12 mouse cellular contexts compared by ENCODE assay signal in genomic region chr1:184782161-184782513, GRCm38 (mm10). TPM values are rescaled to one million over a fixed set of nuclear protein-coding genes. Genes with fewer than 3 reads are reported as not detected.
DNase-seq lines count a peak whose midpoint lies in the region; ATAC-seq and TF ChIP-seq lines count a peak whose summit lies in the region.
"Had no signal": no experiment of that assay in that cellular context is flagged by ENCODE, and none has a peak within 500 bp of the region (broad histone marks: within the 10 kb centered on the region; RNA-seq: fewer than 3 reads in every experiment).

No protein-coding gene starts in this region.

- intact Hi-C loops in gastrocnemius, adult 2 months (cut with DNase I), result no loop called here

- peak; percentile 33 for DNase-seq in gastrocnemius, adult 2 months
- no peak for DNase-seq in gastrocnemius, adult 8-10 months (ENCODE audit: low spot score in 2 of 2)
- peak; percentile 93 for DNase-seq in MN1 (ENCODE audit: low spot score)
- DNase-seq in intestine, embryonic 14.5 days (ENCODE audit: low spot score), result peak; percentile 74
- peak; percentile 83 for DNase-seq in lung, postnatal 10 days
- DNase-seq in right cerebral cortex, postnatal 25 days, result no peak
- DNase-seq: right cerebral cortex, postnatal 4 days had no signal

- peaks cover 38% of the 10 kb centered on the region for H3K4me1 ChIP-seq in intestine, embryonic 14.5 days (replicated peaks; ENCODE audit: control insufficient read depth, insufficient read depth, low read length)
- H3K4me1 ChIP-seq: midbrain, embryonic 15.5 days had no signal

- no peaks in the 10 kb centered on the region for H3K9me3 ChIP-seq in intestine, embryonic 14.5 days (ENCODE audit: control insufficient read depth, low read length)
- H3K9me3 ChIP-seq: midbrain, embryonic 15.5 days had no signal

- no peak for TF ChIP-seq CTCF in gastrocnemius, adult 2 months (IDR thresholded peaks at IDR 0.05)

- H3K4me3 ChIP-seq in gastrocnemius, adult 2 months, result no peak overlapping the region
- no peak overlapping the region for H3K4me3 ChIP-seq in intestine, embryonic 14.5 days (ENCODE audit: low read depth, low read length)
- H3K4me3 ChIP-seq: midbrain, embryonic 15.5 days had no signal

- no peak overlapping the region for H3K9ac ChIP-seq in intestine, embryonic 14.5 days (ENCODE audit: low read length)
- H3K9ac ChIP-seq: midbrain, embryonic 15.5 days had no signal

- ATAC-seq in intestine, embryonic 14.5 days (replicated peaks; ENCODE audit: low FRiP score, low TSS enrichment, low read depth), result peak; percentile 81
- no peak for ATAC-seq in megakaryocyte-erythroid progenitor cell, adult 5-6 weeks (replicated peaks; ENCODE audit: low FRiP score, low TSS enrichment, poor library complexity, severe bottlenecking)
- ATAC-seq in megakaryocyte progenitor cell, adult 5-6 weeks (replicated peaks; ENCODE audit: poor library complexity), result no peak
- ATAC-seq: midbrain, embryonic 15.5 days had no signal

- H3K27me3 ChIP-seq in intestine, embryonic 14.5 days (replicated peaks; ENCODE audit: control insufficient read depth, insufficient read depth, low read length), result no peaks in the 10 kb centered on the region
- H3K27me3 ChIP-seq: CH12.LX; midbrain, embryonic 15.5 days had no signal

- H3K4me2 ChIP-seq in intestine, embryonic 14.5 days (ENCODE audit: low read length), result 0 out of 2 replicates have a peak overlapping the region, but pooled peaks have one; percentile 8
- H3K4me2 ChIP-seq: midbrain, embryonic 15.5 days had no signal

- WGBS in intestine, embryonic 14.5 days, result 10% methylated on average over 14 of the region's 14 CpGs

- H3K36me3 ChIP-seq in intestine, embryonic 14.5 days (ENCODE audit: control insufficient read depth, insufficient read depth, low read length), result no peaks in the 10 kb centered on the region
- H3K36me3 ChIP-seq: midbrain, embryonic 15.5 days had no signal

- no peak overlapping the region for H3K27ac ChIP-seq in gastrocnemius, adult 2 months
- H3K27ac ChIP-seq in intestine, embryonic 14.5 days (ENCODE audit: low read depth), result peak overlapping the region; percentile 92
- H3K27ac ChIP-seq: midbrain, embryonic 15.5 days had no signal

RNA-seq across cellular contexts. Expression of gene Marc1, which starts 29.0 kb away (rescaled TPM):
- not detected for total RNA-seq in gastrocnemius, adult 2 months (2021)
- under 1 TPM in 2 of 4 experiments, not detected in 2; 0.27 to 0.62 TPM for total RNA-seq in gastrocnemius, adult 8-10 months (2022)
- 0.19 and 0.22 TPM in 2 replicates for polyA plus RNA-seq in intestine, embryonic 14.5 days (2014; fragmentation: Nextera tagmentation; extraction: Ambion mirVana)
- total RNA-seq in megakaryocyte-erythroid progenitor cell, adult 5-6 weeks (2014; fragmentation: Nextera tagmentation), result not detected in 2 replicates
- total RNA-seq in megakaryocyte-erythroid progenitor cell, adult 5-6 weeks (2017), result not detected in 2 replicates
- 0.49 and 0.67 TPM in 2 replicates for total RNA-seq in megakaryocyte progenitor cell, adult 5-6 weeks (2015)
- total RNA-seq in megakaryocyte progenitor cell, adult 5-6 weeks (2017), result 0.33 TPM in 1 of 2 replicates, not detected in the other
- total RNA-seq: CH12.LX; hematopoietic stem cell, adult 5-6 weeks had no signal
- polyA plus RNA-seq: midbrain, embryonic 15.5 days had no signal

RNA-seq across cellular contexts. Expression of gene Hlx, which starts 49.7 kb away (rescaled TPM):
- total RNA-seq in gastrocnemius, adult 2 months (2021), result 10 to 100 TPM in 1 of 2 experiments, 1 to 10 TPM in 1; 6.9 to 10.9 TPM
- total RNA-seq in gastrocnemius, adult 8-10 months (2022), result 10 to 100 TPM in 2 of 4 experiments, 1 to 10 TPM in 2; 5.9 to 12.1 (median 10.1) TPM
- polyA plus RNA-seq in intestine, embryonic 14.5 days (2014; fragmentation: Nextera tagmentation; extraction: Ambion mirVana), result 49.3 and 53.4 TPM in 2 replicates
- total RNA-seq in megakaryocyte-erythroid progenitor cell, adult 5-6 weeks (2014; fragmentation: Nextera tagmentation), result 0.96 and 1.4 TPM in 2 replicates
- 1.7 TPM in 1 of 2 replicates, not detected in the other for total RNA-seq in megakaryocyte-erythroid progenitor cell, adult 5-6 weeks (2017)
- total RNA-seq in megakaryocyte progenitor cell, adult 5-6 weeks (2015), result 11.6 and 14.7 TPM in 2 replicates
- total RNA-seq in megakaryocyte progenitor cell, adult 5-6 weeks (2017), result 10.3 and 15.2 TPM in 2 replicates

Comparison
In these comparisons a context has a peak if more than half of its experiments do, and no peak if none do; other contexts are left out.
1. DNase-seq: peak in gastrocnemius, adult 2 months (single experiment), MN1 (single experiment), intestine, embryonic 14.5 days (single experiment) and lung, postnatal 10 days (single experiment); none in gastrocnemius, adult 8-10 months (0 of 2) and right cerebral cortex, postnatal 25 days (single experiment).